7 mouse cellular contexts compared by ENCODE assay signal in the genomic region with DNA sequence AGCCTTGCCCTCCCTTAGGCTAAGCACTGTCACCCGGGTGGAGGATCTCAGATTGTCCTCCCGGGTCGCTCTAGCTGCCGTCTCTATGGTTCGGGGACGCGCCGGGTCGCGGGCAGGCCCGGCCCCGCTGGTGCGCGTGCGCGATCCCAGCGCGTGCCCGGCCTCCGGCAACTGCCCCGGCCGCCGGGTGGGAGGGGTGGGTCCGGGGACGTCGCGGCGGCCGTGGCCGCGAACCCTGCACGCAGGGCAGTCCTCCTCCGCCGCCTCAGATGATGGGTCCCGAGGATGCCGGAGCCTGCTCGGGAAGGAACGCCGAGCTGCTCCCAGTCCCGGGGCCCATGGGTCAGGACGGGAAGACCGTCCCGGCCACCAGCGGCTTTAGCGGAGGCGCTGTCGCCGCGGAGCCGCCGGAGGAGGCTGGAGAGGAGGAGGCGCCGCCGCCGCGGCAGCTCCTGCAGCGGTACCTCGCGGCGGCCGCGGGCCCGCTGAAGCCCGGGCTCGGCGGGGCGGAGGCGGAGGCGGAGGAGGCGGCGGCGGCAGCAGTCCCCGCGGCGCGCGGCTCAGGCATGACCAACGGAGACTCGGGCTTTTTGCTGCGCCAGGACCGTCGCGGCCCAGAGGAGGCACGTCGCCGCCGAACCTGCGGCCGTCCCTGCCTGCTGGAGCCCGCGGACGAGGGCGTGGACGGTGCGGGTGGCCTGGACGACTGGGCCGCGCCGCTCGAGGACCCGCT. TPM values are rescaled to one million over a fixed set of nuclear protein-coding genes. Genes with fewer than 3 reads are reported as not detected.
DNase-seq lines count a peak whose midpoint lies in the region; ATAC-seq lines count a peak whose summit lies in the region.

A gene (plus strand): TSS at position 142 of the 733 bp plus-strand sequence.

- H3K9me3 ChIP-seq in embryonic facial prominence, embryonic 10.5 days = no peaks in the 10 kb centered on the region
- no peaks in the 10 kb centered on the region for H3K9me3 ChIP-seq in limb, embryonic 10.5 days (replicated peaks)
- H3K9me3 ChIP-seq in midbrain, embryonic 13.5 days = no peaks in the 10 kb centered on the region

- peak within 1 kb of the TSS; percentile 93 for H3K27ac ChIP-seq in embryonic facial prominence, embryonic 10.5 days (replicated peaks)
- H3K27ac ChIP-seq in limb, embryonic 10.5 days = peak within 1 kb of the TSS; percentile 90
- peak within 1 kb of the TSS; percentile 94 for H3K27ac ChIP-seq in midbrain, embryonic 13.5 days

- H3K4me3 ChIP-seq in embryonic facial prominence, embryonic 10.5 days = peak within 1 kb of the TSS; percentile 88
- peak within 1 kb of the TSS; percentile 89 for H3K4me3 ChIP-seq in limb, embryonic 10.5 days
- peak within 1 kb of the TSS; percentile 81 for H3K4me3 ChIP-seq in midbrain, embryonic 13.5 days (replicated peaks)

- WGBS in embryonic facial prominence, embryonic 10.5 days = under 1% methylated on average over 97 of the region's 101 CpGs
- under 1% methylated on average over 101 of the region's 101 CpGs for WGBS in limb, embryonic 10.5 days
- WGBS in midbrain, embryonic 13.5 days = 0% methylated on average over 70 of the region's 101 CpGs

- no peaks in the 10 kb centered on the region for H3K27me3 ChIP-seq in embryonic facial prominence, embryonic 10.5 days (replicated peaks; ENCODE audit: low read depth, poor library complexity, severe bottlenecking)
- no peaks in the 10 kb centered on the region for H3K27me3 ChIP-seq in limb, embryonic 10.5 days (ENCODE audit: low read depth, poor library complexity, severe bottlenecking)
- H3K27me3 ChIP-seq in midbrain, embryonic 13.5 days = no peaks in the 10 kb centered on the region

- peak; percentile 94 for ATAC-seq in granulocyte monocyte progenitor cell, adult 5-6 weeks (replicated peaks; ENCODE audit: poor library complexity, severe bottlenecking)
- ATAC-seq in midbrain, embryonic 13.5 days = peak; percentile 95

- peak; percentile 98 for DNase-seq in adrenal gland, postnatal 10 days
- peak; percentile 92 for DNase-seq in embryonic facial prominence, embryonic 10.5 days (ENCODE audit: low spot score)
- peak; percentile 88 for DNase-seq in kidney, adult 11 months
- DNase-seq in limb, embryonic 10.5 days (ENCODE audit: low spot score) = peak; percentile 89
- DNase-seq in spleen, adult 12 weeks (ENCODE audit: low spot score) = peak; percentile 82

- peak within 1 kb of the TSS; percentile 84 for H3K9ac ChIP-seq in midbrain, embryonic 13.5 days (replicated peaks)

- peaks cover 17% of the 10 kb centered on the region; the same call in 1 of the 2 replicates for H3K4me1 ChIP-seq in embryonic facial prominence, embryonic 10.5 days
- H3K4me1 ChIP-seq in limb, embryonic 10.5 days = peaks cover 7% of the 10 kb centered on the region; the same call in 1 of the 2 replicates
- H3K4me1 ChIP-seq in midbrain, embryonic 13.5 days (replicated peaks) = peaks cover 13% of the 10 kb centered on the region

- H3K4me2 ChIP-seq in midbrain, embryonic 13.5 days (replicated peaks) = peak within 1 kb of the TSS; percentile 62

- H3K36me3 ChIP-seq in embryonic facial prominence, embryonic 10.5 days (replicated peaks) = 0 out of 2 replicates have a peak, but pooled peaks cover 3% of the 10 kb centered on the region
- H3K36me3 ChIP-seq in limb, embryonic 10.5 days = no peaks in the 10 kb centered on the region
- no peaks in the 10 kb centered on the region; the same call in 1 of the 2 replicates for H3K36me3 ChIP-seq in midbrain, embryonic 13.5 days

RNA-seq across cellular contexts. Expression of the gene that starts here (rescaled TPM):
- 1 to 10 TPM; 9.5 to 9.6 TPM for total RNA-seq in adrenal gland, postnatal 10 days (2021)
- polyA plus RNA-seq in embryonic facial prominence, embryonic 10.5 days (2016; fragmentation: Nextera tagmentation; extraction: Ambion mirVana) = 1.6 and 2.1 TPM in 2 replicates
- 2.5 and 4.4 TPM in 2 replicates for total RNA-seq in granulocyte monocyte progenitor cell, adult 5-6 weeks (2014; fragmentation: Nextera tagmentation)
- 0.67 and 2.1 TPM in 2 replicates for total RNA-seq in granulocyte monocyte progenitor cell, adult 5-6 weeks (2017)
- polyA plus RNA-seq in limb, embryonic 10.5 days (2016; fragmentation: Nextera tagmentation; extraction: Ambion mirVana) = 1.3 and 1.8 TPM in 2 replicates
- polyA plus RNA-seq in midbrain, embryonic 13.5 days (2015; fragmentation: Nextera tagmentation; extraction: Ambion mirVana) = 4.2 and 4.8 TPM in 2 replicates

Comparison
In these comparisons a context has a peak if more than half of its experiments do, and no peak if none do; other contexts are left out.
1. Peak in every context shown above with its lines: DNase-seq, ATAC-seq, H3K4me3 ChIP-seq and H3K27ac ChIP-seq.